Mouse (Mus musculus) embryonic stem cell, embryonic (primary cell): ENCODE measurements around the gene Zfp644.

Experiments used
- CTCF ChIA-PET, 4 experiments: fragments of 300-600 bp in 2 of 4; fragments of 350-600 bp in 2 of 4; sonication (Branson Sonifier 250); formaldehyde crosslinking; loops; one replicate each; lab custom pipeline; 2022; ENCODE audit warnings: inconsistent platforms in 2 of 4; lab: Charles Lee
- POLR2A ChIA-PET, 4 experiments: fragments of 300-600 bp in 2 of 4; fragments of 350-600 bp in 2 of 4; sonication (Branson Sonifier 250); formaldehyde crosslinking; loops; one replicate each; lab custom pipeline; 2022; ENCODE audit warnings: antibody characterized with exemption in 4 of 4, inconsistent platforms in 1 of 4; lab: Charles Lee

The Zfp644 gene

DNA sequence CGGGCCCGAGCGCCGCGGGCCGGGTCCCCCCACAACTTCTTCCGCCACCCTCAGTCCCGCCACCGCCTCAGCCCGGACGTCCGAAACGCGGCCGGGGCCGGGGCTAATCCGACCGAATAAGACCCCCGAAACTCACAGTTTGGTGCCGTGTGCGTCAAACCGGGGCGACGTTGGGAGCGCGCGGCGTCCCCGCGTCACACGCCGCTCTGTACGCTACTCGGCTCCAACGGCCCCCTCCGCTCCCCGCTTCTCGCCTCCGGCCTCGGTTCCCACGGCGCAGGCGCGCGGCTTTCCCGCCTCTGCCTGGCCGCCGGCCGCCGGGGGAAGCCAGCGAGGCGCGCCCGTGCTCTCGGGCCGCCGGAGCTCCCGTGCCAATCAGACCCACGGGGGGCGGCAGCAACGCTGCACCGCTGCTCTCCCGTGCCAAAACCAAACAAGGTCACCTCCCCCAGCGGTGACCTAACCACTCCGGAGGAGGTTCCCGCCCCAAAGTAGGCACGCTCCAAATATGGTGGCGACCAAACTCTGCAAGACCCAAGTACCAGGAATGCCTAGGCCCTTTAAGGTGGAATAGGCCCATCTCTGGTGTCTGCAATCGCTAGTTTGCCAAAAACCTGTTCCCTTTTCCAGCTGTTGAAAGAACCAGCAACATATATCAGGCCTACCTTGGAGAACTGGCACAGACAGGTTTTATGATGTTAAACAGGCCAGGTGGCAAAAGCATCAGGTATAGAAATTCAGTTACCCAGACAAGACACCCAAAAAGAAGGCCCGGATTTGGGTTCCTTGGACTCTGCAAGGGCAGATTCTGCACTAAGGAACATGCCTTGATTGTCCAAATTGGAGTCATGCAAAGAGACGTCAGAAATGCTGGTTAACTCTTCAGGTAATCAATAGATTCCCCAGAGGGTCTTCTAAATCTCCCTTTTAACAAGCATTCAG is at the start of gene Zfp644:
Gene Zfp644, minus strand, starts transcription at position 892 of the 942 bp plus-strand sequence.
- CTCF ChIA-PET: interaction anchor here in 1 of 4 experiments (1.0 kb wide), 1 partner anchor 240 kb away, joined by 3 read pairs; no protein-coding TSS in a partner anchor
- POLR2A ChIA-PET: interaction anchor here (0.6 to 3.2 kb wide), 18 partner anchors 8 to 1499 kb away, joined by 3 to 23 read pairs (median 4); no protein-coding TSS in a partner anchor

DNA sequence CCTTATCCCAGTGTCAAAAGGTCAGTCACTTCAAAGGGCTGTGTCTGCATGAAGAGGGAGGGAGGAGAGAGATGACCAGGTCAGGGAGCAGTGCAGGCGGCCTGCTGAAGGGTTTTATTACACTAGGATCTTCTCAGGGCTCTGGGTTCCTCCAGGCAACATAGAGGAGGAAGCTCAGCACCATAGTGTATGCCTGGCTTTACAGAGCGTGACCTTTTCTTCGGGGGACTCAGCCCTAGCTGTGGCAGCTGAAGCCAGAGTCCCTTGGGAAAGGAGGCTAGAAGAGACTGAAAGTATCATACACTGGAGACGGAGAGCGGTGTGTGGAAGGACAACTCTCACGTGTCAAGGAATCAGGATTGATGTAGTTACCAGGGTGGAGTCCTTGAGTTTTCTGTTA is 42.6 kb upstream of the Zfp644 start:
- ChIA-PET POLR2A (no interaction called here), CTCF (no interaction called here)

DNA sequence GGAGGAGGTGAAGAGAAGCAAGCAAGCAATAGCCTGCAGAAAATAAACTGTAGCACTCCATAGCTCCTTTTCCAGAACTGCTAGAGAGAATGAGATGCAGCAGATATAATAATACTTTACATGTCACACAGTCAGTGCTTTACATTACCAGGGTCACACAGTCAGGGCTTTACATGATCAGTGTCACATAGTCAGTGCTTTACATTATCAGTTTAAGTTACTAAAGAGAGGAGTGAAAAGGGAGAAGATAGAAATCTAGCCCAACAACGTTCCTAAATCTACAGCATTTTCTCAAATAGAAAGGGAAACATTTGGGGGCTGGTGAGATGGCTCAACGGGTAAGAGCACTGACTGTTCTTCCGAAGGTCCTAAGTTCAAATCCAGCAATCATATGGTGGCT is 26.4 kb upstream of the Zfp644 start:
- ChIA-PET CTCF (no interaction called here), POLR2A (no interaction called here)

DNA sequence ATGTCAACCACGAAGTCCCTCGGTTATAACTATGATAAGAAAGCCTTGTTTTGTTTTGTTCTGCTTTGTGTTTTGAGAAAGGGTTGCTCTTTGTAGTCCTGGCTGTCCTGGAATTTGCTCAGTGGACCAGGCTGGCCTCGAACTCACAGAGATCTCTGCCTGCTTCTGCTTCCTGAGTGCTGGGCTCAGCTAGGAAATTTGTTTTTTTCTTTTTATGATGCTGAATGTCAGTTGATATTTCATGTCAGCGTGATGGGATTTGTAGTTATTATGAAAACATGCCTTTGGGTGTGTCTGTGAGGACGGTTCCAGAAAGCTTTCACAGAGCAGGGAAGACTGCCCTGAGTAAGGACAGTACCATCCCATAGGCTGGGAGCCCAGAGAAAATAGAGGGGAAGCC is 25.7 kb upstream of the Zfp644 start:
- ChIA-PET POLR2A (no interaction called here), CTCF (no interaction called here)

DNA sequence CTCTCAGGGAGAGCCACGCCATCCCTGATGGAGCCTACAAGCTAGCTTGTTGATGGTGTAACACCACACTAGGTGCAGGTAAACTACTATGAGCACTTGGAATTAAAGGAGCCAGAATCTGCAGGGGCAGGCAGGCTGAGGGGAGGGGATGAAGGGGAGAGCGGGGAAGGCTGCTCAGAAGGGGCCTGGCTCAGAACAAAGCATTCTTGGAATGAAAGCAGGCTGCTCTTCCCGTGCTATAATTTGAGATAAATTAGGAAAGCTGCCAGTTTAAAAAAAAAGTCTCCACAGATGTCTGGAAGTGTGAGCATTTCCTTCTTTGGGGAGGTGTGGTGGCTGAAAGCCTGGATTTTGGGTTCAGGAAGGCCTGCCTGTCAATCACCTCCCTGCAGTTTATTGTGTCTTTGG is 14.8 kb upstream of the Zfp644 start:
- POLR2A ChIA-PET: interaction anchor here in 2 of 4 experiments (0.5 to 1.2 kb wide), 3 partner anchors 16 to 1006 kb away, joined by 3 to 4 read pairs (median 3); no protein-coding TSS in a partner anchor

DNA sequence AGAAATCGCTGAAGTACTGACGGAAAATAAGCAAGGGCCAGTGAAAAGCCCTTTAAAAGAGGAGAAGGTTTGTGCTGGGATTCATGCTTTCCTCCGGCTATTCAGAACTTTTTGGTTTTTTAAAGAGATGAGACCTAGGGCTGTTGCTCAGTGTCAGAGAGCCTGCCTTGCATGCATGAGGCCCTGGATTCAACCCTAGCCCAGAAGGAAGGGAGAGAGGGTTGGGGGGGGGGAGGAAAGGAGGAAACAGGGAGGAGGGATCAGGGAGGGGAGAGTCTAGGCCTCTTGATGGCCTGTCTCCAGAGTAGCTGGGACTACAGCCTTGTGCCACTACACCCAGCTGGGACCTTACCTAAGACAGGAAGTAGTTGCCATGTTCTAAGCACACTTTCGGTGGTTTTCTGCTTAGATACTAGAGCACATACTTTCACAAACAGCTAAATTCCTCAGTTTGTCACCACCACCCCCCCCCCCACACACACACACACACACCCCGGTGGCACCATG is 14.2 kb upstream of the Zfp644 start:
- POLR2A ChIA-PET: interaction anchor here in 3 of 4 experiments (0.5 to 1.2 kb wide), 3 partner anchors 16 to 887 kb away, joined by 3 to 5 read pairs (median 4); no protein-coding TSS in a partner anchor
- CTCF ChIA-PET: no interaction called here

More for the DNA sequence above, 14.8 kb upstream of the Zfp644 start:
- CTCF ChIA-PET: no interaction called here

DNA sequence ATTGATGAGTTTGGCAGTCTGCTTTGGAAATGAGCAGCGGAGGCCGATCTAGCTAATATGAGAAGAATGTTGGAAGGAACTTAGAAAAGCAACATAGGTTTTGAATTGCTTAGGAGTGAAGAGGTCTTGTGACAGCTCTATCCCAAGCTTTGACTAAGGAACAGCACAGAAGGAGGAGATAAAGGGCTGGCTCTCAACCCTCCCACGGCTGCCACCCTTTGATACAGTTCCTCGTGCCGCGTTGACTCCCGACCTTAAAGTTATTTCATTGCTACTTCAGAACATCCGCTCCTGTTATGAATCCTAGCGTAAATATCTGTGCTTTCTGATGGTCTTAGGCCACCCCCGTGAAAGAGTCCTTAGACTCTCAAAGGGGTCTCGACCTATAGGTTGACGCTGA is 13.5 kb upstream of the Zfp644 start:
- POLR2A ChIA-PET: no interaction called here

DNA sequence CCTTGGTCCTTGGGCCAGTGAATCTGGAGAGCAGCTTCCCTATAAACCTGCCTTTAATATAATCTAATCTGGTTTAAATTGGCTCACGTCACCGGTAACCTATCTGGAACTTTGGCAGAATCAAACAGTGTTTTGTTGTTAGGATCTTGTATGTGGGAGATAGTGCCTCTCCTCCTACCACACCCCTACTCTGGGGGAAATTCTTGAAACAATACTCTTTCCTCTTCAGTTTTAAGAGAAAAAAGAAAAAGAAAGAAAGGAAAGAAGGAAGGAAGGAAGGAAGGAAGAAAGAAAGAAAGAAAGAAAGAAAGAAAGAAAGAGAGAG is 13.0 kb upstream of the Zfp644 start:
- POLR2A ChIA-PET: interaction anchor here in 3 of 4 experiments (0.6 to 1.5 kb wide), 3 partner anchors 12 to 281 kb away, joined by 3 to 7 read pairs (median 5); partner anchors contain the start of gene Zfp644 (in 1 of the 3)
- CTCF ChIA-PET: no interaction called here

More for the DNA sequence above, 13.5 kb upstream of the Zfp644 start:
- CTCF ChIA-PET: no interaction called here

DNA sequence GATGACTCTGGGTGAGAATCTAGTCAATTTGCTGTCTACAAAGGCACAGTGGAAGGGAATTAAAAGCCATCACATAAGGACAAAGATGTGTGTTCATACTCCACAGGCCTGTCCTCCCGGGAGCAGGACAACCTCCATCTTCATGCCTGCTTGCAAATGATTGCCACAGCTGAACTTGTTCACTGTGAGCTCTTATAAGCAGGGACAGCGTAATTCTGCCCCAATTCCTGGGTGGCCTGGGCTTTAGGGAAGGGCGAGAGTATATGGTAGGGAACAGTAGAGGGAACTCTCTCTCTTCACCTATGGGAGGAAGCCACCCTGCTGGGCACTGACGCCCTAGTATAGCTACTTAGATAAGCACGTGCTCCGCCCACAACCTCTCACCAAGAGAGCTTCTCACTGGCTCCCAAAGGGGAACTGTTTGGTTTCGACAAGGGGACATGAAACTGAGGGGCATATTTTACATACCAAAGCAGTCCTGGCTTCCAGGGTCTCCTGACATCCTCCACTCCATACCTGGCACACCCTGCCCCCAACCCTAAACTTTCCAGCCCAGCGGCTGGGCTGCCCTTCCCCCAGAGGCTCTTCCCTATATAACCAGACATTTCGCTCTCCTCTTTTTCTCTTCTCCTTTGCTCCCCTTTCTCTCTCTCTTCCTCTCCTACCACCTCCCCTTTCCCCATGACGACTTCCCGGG is 12.4 kb upstream of the Zfp644 start:
- ChIA-PET CTCF (interaction anchor here in 2 of 4 experiments (0.5 to 0.6 kb wide), 2 partner anchors 72 to 249 kb away, joined by 3 read pairs; no protein-coding TSS in a partner anchor), POLR2A (interaction anchor here in 3 of 4 experiments (0.6 to 1.5 kb wide), 6 partner anchors 12 to 281 kb away, joined by 3 to 9 read pairs (median 6); partner anchors contain the start of gene Zfp644 (in 2 of the 3))

DNA sequence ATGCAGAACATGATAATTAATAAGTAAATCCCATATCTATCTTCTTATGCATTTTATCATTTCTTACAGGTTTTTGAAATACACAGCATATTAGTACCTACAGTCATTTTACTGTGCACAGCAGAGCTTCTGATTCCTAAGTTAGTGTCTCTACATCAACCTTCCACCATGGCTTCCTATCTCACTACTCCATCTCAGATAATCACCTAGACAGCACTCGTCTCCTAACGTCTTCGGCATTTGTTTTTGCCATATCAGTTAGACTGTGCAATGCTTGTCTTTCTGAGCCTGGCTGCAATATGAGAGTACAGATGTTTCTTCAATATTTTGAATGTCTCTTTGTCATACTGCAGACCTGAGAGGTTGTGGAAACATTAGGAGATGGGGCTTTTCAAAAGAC is 9.3 kb upstream of the Zfp644 start:
- ChIA-PET POLR2A (no interaction called here), CTCF (no interaction called here)

DNA sequence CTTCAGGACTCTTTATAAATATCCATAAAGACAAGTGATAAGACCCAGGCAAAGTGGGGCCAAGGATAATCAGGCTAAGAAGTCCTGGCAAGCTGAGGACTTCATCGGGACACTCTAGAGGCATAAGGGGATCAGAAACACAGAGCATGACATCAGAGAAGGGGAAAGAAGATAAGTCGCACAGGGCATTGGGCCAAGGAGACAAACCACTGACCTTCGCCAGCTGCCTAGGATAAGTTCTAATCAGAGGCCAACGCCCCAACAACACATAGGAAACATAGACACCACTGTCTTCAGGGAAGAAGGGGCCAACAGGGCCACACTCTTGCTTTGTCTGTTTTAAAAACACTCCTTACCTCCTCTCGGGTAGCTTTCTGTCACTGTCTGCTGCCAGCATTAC is 8.1 kb upstream of the Zfp644 start:
- ChIA-PET CTCF (no interaction called here), POLR2A (interaction anchor here in 1 of 4 experiments (1.0 kb wide), 1 partner anchor 9 kb away, joined by 3 read pairs; no protein-coding TSS in a partner anchor)

DNA sequence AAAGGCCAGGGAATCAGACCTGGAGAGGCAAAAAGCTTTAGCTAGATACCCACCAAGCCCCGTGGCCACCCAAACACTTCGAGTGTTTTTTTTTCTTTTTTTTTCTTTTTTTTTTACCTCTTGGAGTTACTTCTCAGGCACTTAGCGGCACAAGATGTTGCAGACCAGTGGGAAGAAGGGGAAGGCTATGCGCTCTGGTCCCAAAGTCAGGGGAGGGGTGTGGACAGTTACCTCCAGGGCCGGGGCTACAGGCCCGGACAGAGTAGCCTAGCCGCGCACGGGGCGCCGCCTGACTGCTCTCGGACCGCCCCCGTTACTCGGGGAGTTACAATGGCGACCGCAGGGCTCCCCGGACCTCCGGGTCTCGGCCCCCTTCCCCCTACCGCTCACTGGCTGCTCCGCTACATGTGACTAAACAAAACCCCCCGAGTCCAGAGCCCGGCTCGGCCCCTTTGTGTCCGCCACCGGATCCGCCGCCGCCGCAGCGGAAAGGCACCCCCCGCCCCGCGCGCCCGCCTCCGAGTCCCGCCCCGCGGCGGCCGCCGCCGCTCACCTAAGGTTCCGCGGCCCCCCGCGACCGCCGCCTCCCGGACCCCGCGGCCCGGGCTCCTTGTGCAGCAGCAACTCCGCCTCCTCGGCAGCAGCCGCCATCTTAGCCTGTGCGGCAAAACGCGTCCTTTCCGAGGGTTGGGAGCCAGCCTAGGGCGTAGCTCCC is 1.2 kb downstream of the Zfp644 start:
- CTCF ChIA-PET: interaction anchor here in 1 of 4 experiments (0.6 kb wide), 1 partner anchor 374 kb away, joined by 3 read pairs; no protein-coding TSS in a partner anchor
- POLR2A ChIA-PET: interaction anchor here (0.6 to 3.2 kb wide), 22 partner anchors 8 to 1573 kb away, joined by 3 to 23 read pairs (median 4); partner anchors contain the start of gene Dr1 (in 1 of the 4)

DNA sequence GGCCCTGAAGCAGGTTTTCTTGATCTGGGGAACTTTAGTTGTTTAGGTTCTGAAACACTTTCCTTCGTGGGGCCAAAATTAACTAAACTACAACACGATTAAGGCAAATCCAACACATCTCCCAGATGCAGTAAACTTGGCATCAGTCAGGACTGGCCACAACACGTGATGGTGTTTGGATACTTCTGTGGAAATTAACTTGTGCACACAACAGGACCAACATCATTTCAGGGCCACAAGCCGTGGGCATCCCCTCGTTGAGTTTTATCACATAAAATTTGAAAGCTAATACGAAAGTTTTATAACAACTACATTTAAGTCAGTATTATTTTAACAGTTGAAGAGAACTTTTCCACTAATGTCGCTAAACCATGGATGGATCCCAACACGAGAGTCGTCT is 1.9 kb downstream of the Zfp644 start:
- CTCF ChIA-PET: interaction anchor here in 2 of 4 experiments (0.6 to 0.7 kb wide), 2 partner anchors 86 to 375 kb away, joined by 3 read pairs; no protein-coding TSS in a partner anchor
- POLR2A ChIA-PET: interaction anchor here in 3 of 4 experiments (0.6 to 3.2 kb wide), 13 partner anchors 8 to 1574 kb away, joined by 3 to 23 read pairs (median 4); partner anchors contain the start of gene Dr1 (in 1 of the 3)

DNA sequence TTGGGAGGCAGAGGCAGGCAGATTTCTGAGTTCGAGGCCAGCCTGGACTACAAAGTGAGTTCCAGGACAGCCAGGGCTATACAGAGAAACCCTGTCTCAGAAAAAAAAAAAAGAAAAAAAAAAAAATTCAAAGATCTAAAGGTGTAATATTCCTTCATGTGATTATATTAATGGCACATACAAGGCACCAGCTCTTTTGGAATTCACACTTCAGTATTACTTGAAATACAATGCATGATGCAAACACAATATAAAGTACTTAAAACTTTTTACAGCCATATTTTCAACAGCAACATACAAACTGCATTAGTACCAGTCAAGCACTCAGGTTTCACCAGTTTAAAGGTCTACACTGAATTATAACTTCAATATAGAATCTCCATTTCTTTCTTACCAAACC is 2.4 kb downstream of the Zfp644 start:
- POLR2A ChIA-PET: interaction anchor here in 3 of 4 experiments (0.6 to 3.2 kb wide), 8 partner anchors 8 to 1574 kb away, joined by 3 to 23 read pairs (median 4); partner anchors contain the start of gene Dr1 (in 1 of the 3)
- CTCF ChIA-PET: interaction anchor here in 1 of 4 experiments (0.7 kb wide), 1 partner anchor 86 kb away, joined by 3 read pairs; no protein-coding TSS in a partner anchor

DNA sequence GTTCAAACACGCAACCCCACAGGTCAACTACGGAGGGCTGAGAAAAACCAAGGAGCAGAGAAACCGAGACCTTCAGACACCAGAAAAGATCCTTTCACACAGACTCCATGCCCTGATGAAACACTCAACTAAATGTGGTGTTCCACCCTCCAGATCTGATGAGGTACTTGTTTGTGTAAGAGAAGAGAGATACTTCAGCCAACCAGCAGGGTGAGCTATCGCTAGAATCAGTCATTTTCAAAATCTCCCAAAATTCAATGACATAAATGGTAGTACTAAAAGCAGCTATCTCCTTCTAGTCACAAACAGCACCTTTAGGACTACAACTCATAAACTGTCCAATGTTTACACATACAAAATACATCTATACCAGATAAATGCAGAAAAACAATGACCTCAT is 4.1 kb downstream of the Zfp644 start:
- POLR2A ChIA-PET: interaction anchor here (0.7 to 1.2 kb wide), 8 partner anchors 9 to 116 kb away, joined by 3 read pairs; no protein-coding TSS in a partner anchor

DNA sequence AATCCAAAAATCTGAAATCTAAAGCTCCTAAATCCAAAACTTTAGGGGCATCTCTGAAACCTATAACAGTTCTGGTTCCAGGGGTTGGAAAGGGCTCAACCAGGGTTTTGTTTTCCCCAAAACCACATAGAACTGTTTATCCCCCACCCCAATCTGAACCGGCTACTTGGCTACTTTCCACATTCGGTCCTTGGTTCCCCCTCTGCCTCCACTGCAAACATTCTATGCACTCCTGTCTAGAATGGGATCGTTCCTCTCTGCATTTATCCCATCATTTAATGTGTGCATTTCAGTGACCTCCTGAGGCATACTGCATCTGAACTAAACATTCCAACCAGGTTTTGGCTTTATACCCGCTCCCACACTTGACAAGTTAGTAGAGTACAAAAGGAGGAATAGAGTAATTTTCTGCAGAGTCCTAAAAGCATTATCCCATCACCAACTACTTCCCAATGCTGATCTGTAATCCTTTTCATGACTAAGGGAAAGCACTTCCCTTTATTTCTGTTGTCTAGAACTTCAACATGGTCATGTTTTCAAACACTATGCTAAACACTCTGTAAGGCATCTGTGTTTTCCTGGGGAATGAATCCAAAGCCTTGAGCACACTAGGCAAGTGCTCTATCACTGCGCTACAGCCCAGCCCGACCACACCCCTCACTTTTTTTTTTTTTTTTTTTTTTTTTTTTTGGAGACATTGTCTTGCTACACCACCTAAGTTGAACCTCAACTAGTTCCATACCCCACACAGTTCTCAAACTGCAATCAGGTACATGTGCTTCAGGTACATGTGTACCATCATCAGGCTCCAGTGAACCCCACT is 16.2 kb downstream of the Zfp644 start:
- ChIA-PET CTCF (interaction anchor here in 1 of 4 experiments (0.6 kb wide), 1 partner anchor 10 kb away, joined by 6 read pairs; no protein-coding TSS in a partner anchor), POLR2A (interaction anchor here in 1 of 4 experiments (1.7 to 2.4 kb wide), 3 partner anchors 10 to 17 kb away, joined by 3 to 9 read pairs (median 7); no protein-coding TSS in a partner anchor)

More for the DNA sequence above, 4.1 kb downstream of the Zfp644 start:
- CTCF ChIA-PET: interaction anchor here in 1 of 4 experiments (0.6 kb wide), 1 partner anchor 1212 kb away, joined by 3 read pairs; no protein-coding TSS in a partner anchor
